Mouse (Mus musculus): ENCODE data around the gene Slc44a2. TPM values are rescaled to one million over a fixed set of nuclear protein-coding genes. Genes with fewer than 3 reads are reported as not detected.

The Slc44a2 gene
- total and polyA plus RNA-seq, 3 experiments = 22.1 to 62.9 (median 36.5) TPM

GRCm38 (mm10) chr9:21356981-21357718 lies 36.7 kb downstream of the Slc44a2 start (continued):
- TF ChIP-seq ZC3H11A (IDR thresholded peaks at IDR 0.05; ENCODE audit: low read depth, low read length) (peak; percentile 91), CHD1 (IDR thresholded peaks at IDR 0.05; ENCODE audit: low read depth, low read length) (no peak), ZNF384 (IDR thresholded peaks at IDR 0.05; ENCODE audit: low read depth, low read length) (no peak)

- in situ Hi-C loops (cut with MboI; ENCODE audit: low pct_ligation_motif_present, low pct_unique_long_range_greater_than_20kb, low sequenced_read_pairs) (loop anchor here (5.0 kb wide), 1 partner anchor 46 kb away; the partner anchor contains the start of gene Qtrt1), dilution Hi-C loops (cut with MboI; ENCODE audit: extremely low pct_ligation_motif_present, extremely low pct_unique_long_range_greater_than_20kb, low sequenced_read_pairs) (no loop called here)
- Histone ChIP-seq H3K9ac (ENCODE audit: insufficient read depth, low read depth) (no peak overlapping the region), H3K4me3 (replicated peaks in 1 of 3; ENCODE audit: low read depth in 2 of 3, low read length in 2 of 3, poor library complexity in 1 of 3) (no peak overlapping the region), H3K4me2 (ENCODE audit: insufficient read depth, low read depth, poor library complexity, severe bottlenecking) (no peak overlapping the region), H3K9me3 (replicated peaks; ENCODE audit: low read length) (no peaks in the 10 kb centered on the region), H3K36me3 (replicated peaks in 1 of 2; ENCODE audit: control insufficient read depth in 1 of 2, insufficient read depth in 1 of 2, low read length in 1 of 2) (peaks cover 2 to 10% of the 10 kb centered on the region in 2 experiments), H3K79me2 (replicated peaks; ENCODE audit: control insufficient read depth, extremely low read depth, insufficient read depth, poor library complexity, severe bottlenecking) (peaks cover 33% of the 10 kb centered on the region), H3K27ac (ENCODE audit: insufficient read depth, low read depth) (no peak overlapping the region), H3K27me3 (replicated peaks) (no peaks in the 10 kb centered on the region), H3K4me1 (ENCODE audit: control insufficient read depth in 1 of 2, insufficient read depth in 2 of 2) (peaks cover 2 to 30% of the 10 kb centered on the region in 2 experiments; a peak in 3 of 4 replicates)
- TF ChIP-seq MAX (IDR thresholded peaks at IDR 0.05; ENCODE audit: low read length) (no peak), CHD2 (IDR thresholded peaks at IDR 0.05; ENCODE audit: low read length) (no peak), TCF12 (IDR thresholded peaks at IDR 0.05; ENCODE audit: low read depth, low read length) (no peak), BHLHE40 (IDR thresholded peaks at IDR 0.05; ENCODE audit: low read depth, low read length) (no peak), NRF1 (IDR thresholded peaks at IDR 0.05; ENCODE audit: low read depth, low read length) (no peak), RAD21 (IDR thresholded peaks at IDR 0.05; ENCODE audit: low read depth, low read length) (peak; percentile 63), MEF2A (IDR thresholded peaks at IDR 0.05; ENCODE audit: borderline replicate concordance, low read depth, low read length) (no peak), E2F4 (IDR thresholded peaks at IDR 0.05; ENCODE audit: insufficient replicate concordance, low read depth, low read length) (no peak), MYC (IDR thresholded peaks at IDR 0.05; ENCODE audit: low read depth, low read length) (no peak), SMC3 (IDR thresholded peaks at IDR 0.05; ENCODE audit: low read depth, low read length) (peak; percentile 55), TBP (conservative IDR thresholded peaks at IDR 0.05; ENCODE audit: low read depth, low read length) (no peak), IRF4 (IDR thresholded peaks at IDR 0.05; ENCODE audit: low read depth, low read length) (no peak), CHD1 (IDR thresholded peaks at IDR 0.05; ENCODE audit: low read depth, low read length) (no peak), ZKSCAN1 (IDR thresholded peaks at IDR 0.05; ENCODE audit: borderline replicate concordance, low read depth, low read length) (no peak), UBTF (IDR thresholded peaks at IDR 0.05; ENCODE audit: low read depth, low read length) (no peak), USF2 (conservative IDR thresholded peaks at IDR 0.05; ENCODE audit: low read depth, low read length) (no peak), HCFC1 (IDR thresholded peaks at IDR 0.05; ENCODE audit: low read depth, low read length) (no peak), KAT2A (IDR thresholded peaks at IDR 0.05; ENCODE audit: insufficient replicate concordance, low read length) (no peak), CTCF (conservative IDR thresholded peaks at IDR 0.05 in 1 of 2, IDR thresholded peaks at IDR 0.05 in 1 of 2; ENCODE audit: low read depth in 2 of 2, low read length in 2 of 2) (peak; percentile 77 to 94), JUND (conservative IDR thresholded peaks at IDR 0.05; ENCODE audit: low read depth, low read length) (no peak), POLR2AphosphoS2 (IDR thresholded peaks at IDR 0.05; ENCODE audit: low read depth, low read length) (no peak), EP300 (IDR thresholded peaks at IDR 0.05; ENCODE audit: low read length) (no peak), SIN3A (IDR thresholded peaks at IDR 0.05; ENCODE audit: low read length) (no peak), ZC3H11A (IDR thresholded peaks at IDR 0.05; ENCODE audit: low read depth, low read length) (no peak), ZMIZ1 (IDR thresholded peaks at IDR 0.05; ENCODE audit: low read depth, low read length) (no peak)
- peak; percentile 61 for DNase-seq (ENCODE audit: extremely low read depth)
Measured at GRCm38 (mm10) chr9:21366541-21367220, 46.2 kb downstream of the Slc44a2 start.

Measured in CH12.LX (cell line).